In genomic region chr2:152939846-152940245, GRCm38 (mm10) we compare ENCODE assay signal across 9 mouse cellular contexts. TPM values are rescaled to one million over a fixed set of nuclear protein-coding genes. Genes with fewer than 3 reads are reported as not detected.
A peak's percentile ranks its signal among the peaks of the same experiment; 100 is the strongest.
DNase-seq lines count a peak whose midpoint lies in the region; ATAC-seq and TF ChIP-seq lines count a peak whose summit lies in the region.
"Had no signal": no experiment of that assay in that cellular context is flagged by ENCODE, and none has a peak within 500 bp of the region (broad histone marks: within the 10 kb centered on the region; RNA-seq: fewer than 3 reads in every experiment).

No protein-coding gene starts in this region.

- peak; percentile 80 for DNase-seq in intestine, embryonic 14.5 days (ENCODE audit: low spot score)
- peak; percentile 67 for DNase-seq in 3134 (ENCODE audit: extremely low read depth, insufficient read length, low spot score)
- peak; percentile 10 to 50 for DNase-seq in CD8-positive naive resting alpha-beta T cell, adult 2 months (ENCODE audit: low read depth in 2 of 2, low spot score in 2 of 2)
- DNase-seq in c-Kit-positive CD71-positive TER-119-positive erythroid progenitor cells, embryonic 14.5 days (ENCODE audit: low spot score): peak; percentile 40
- DNase-seq in liver, embryonic 14.5 days (ENCODE audit: low read depth in 3 of 3, low spot score in 3 of 3): no peak
- peak; percentile 53 for DNase-seq in testis, postnatal 14 days (ENCODE audit: low spot score)

- no peaks in the 10 kb centered on the region for H3K9me3 ChIP-seq in intestine, embryonic 14.5 days (ENCODE audit: control insufficient read depth, low read length)
- H3K9me3 ChIP-seq in intestine, embryonic 15.5 days: no peaks in the 10 kb centered on the region
- H3K9me3 ChIP-seq in liver, embryonic 14.5 days (ENCODE audit: control insufficient read depth, low read length): no peaks in the 10 kb centered on the region
- H3K9me3 ChIP-seq: limb, embryonic 13.5 days had no signal

- ATAC-seq in intestine, embryonic 14.5 days (replicated peaks; ENCODE audit: low FRiP score, low TSS enrichment, low read depth): no peak
- no peak for ATAC-seq in intestine, embryonic 15.5 days
- ATAC-seq in liver, embryonic 14.5 days (ENCODE audit: insufficient read depth): no peak
- no peak for ATAC-seq in erythroid progenitor cell, adult 5-6 weeks (replicated peaks; ENCODE audit: low FRiP score, poor library complexity, severe bottlenecking)

- H3K36me3 ChIP-seq in intestine, embryonic 14.5 days (ENCODE audit: control insufficient read depth, insufficient read depth, low read length): no peaks in the 10 kb centered on the region
- H3K36me3 ChIP-seq in intestine, embryonic 15.5 days: no peaks in the 10 kb centered on the region
- no peaks in the 10 kb centered on the region for H3K36me3 ChIP-seq in liver, embryonic 14.5 days (replicated peaks; ENCODE audit: control insufficient read depth, insufficient read depth, low read depth)
- H3K36me3 ChIP-seq: limb, embryonic 13.5 days had no signal

- H3K4me3 ChIP-seq in intestine, embryonic 14.5 days (ENCODE audit: low read depth, low read length): no peak overlapping the region
- no peak overlapping the region for H3K4me3 ChIP-seq in intestine, embryonic 15.5 days (replicated peaks)
- no peak overlapping the region for H3K4me3 ChIP-seq in liver, embryonic 14.5 days (ENCODE audit: insufficient read depth in 1 of 2, low read depth in 2 of 2, low read length in 2 of 2)
- H3K4me3 ChIP-seq: limb, embryonic 13.5 days had no signal

- no peak for TF ChIP-seq EP300 in liver, embryonic 14.5 days (IDR thresholded peaks at IDR 0.05; ENCODE audit: low read depth)

- TF ChIP-seq CTCF in liver, embryonic 14.5 days (IDR thresholded peaks at IDR 0.05; ENCODE audit: low read depth): peak; percentile 93

- H3K9ac ChIP-seq in intestine, embryonic 14.5 days (ENCODE audit: low read length): no peak overlapping the region
- H3K9ac ChIP-seq in intestine, embryonic 15.5 days: no peak overlapping the region
- no peak overlapping the region for H3K9ac ChIP-seq in liver, embryonic 14.5 days (replicated peaks)
- H3K9ac ChIP-seq: limb, embryonic 13.5 days had no signal

- no peak overlapping the region for H3K27ac ChIP-seq in intestine, embryonic 14.5 days (ENCODE audit: low read depth)
- no peak overlapping the region for H3K27ac ChIP-seq in intestine, embryonic 15.5 days
- no peak overlapping the region for H3K27ac ChIP-seq in liver, embryonic 14.5 days
- H3K27ac ChIP-seq: limb, embryonic 13.5 days had no signal

- no peaks in the 10 kb centered on the region for H3K4me1 ChIP-seq in intestine, embryonic 14.5 days (replicated peaks; ENCODE audit: control insufficient read depth, insufficient read depth, low read length)
- peaks cover 5% of the 10 kb centered on the region for H3K4me1 ChIP-seq in intestine, embryonic 15.5 days (replicated peaks)
- H3K4me1 ChIP-seq in liver, embryonic 14.5 days (replicated peaks; ENCODE audit: control insufficient read depth in 2 of 2, insufficient read depth in 2 of 2, low read length in 1 of 2): no peaks in the 10 kb centered on the region

- H3K4me2 ChIP-seq in intestine, embryonic 14.5 days (ENCODE audit: low read length): no peak overlapping the region
- H3K4me2 ChIP-seq in intestine, embryonic 15.5 days (replicated peaks): no peak overlapping the region
- no peak overlapping the region for H3K4me2 ChIP-seq in liver, embryonic 14.5 days (ENCODE audit: low read depth)
- H3K4me2 ChIP-seq: limb, embryonic 13.5 days had no signal

- 10% methylated on average over 4 of the region's 4 CpGs for WGBS in intestine, embryonic 14.5 days
- 11% methylated on average over 4 of the region's 4 CpGs for WGBS in intestine, embryonic 15.5 days
- WGBS in liver, embryonic 14.5 days (ENCODE audit: insufficient replicate concordance): 3% methylated on average over 4 of the region's 4 CpGs

- H3K27me3 ChIP-seq in intestine, embryonic 14.5 days (replicated peaks; ENCODE audit: control insufficient read depth, insufficient read depth, low read length): peaks cover 59% of the 10 kb centered on the region
- H3K27me3 ChIP-seq in intestine, embryonic 15.5 days (replicated peaks): peaks cover 58% of the 10 kb centered on the region
- H3K27me3 ChIP-seq in liver, embryonic 14.5 days (ENCODE audit: control insufficient read depth, insufficient read depth, low read length): peaks cover 33% of the 10 kb centered on the region

RNA-seq across cellular contexts. Expression of gene Foxs1, which starts 6.8 kb away (rescaled TPM):
- 2.2 and 2.5 TPM in 2 replicates for polyA plus RNA-seq in intestine, embryonic 14.5 days (2014; fragmentation: Nextera tagmentation; extraction: Ambion mirVana)
- 3.1 and 3.9 TPM in 2 replicates for polyA plus RNA-seq in intestine, embryonic 15.5 days (2015; fragmentation: Nextera tagmentation; extraction: Ambion mirVana)
- 0.08 and 0.18 TPM in 2 replicates for polyA plus RNA-seq in liver, embryonic 14.5 days (2012; rRNA removed)
- polyA plus RNA-seq in liver, embryonic 14.5 days (2014; fragmentation: Nextera tagmentation; extraction: Ambion mirVana): 0.08 and 0.10 TPM in 2 replicates
- total RNA-seq in erythroid progenitor cell, adult 5-6 weeks (2015; ENCODE audit: low replicate concordance): not detected in 2 replicates
- total RNA-seq in erythroid progenitor cell, adult 5-6 weeks (2017; ENCODE audit: low replicate concordance): not detected in 2 replicates

RNA-seq across cellular contexts. Expression of gene Dusp15, which starts 11.7 kb away (rescaled TPM):
- polyA plus RNA-seq in intestine, embryonic 14.5 days (2014; fragmentation: Nextera tagmentation; extraction: Ambion mirVana): 0.09 and 0.11 TPM in 2 replicates
- polyA plus RNA-seq in intestine, embryonic 15.5 days (2015; fragmentation: Nextera tagmentation; extraction: Ambion mirVana): 0.14 and 0.36 TPM in 2 replicates
- 0.02 and 0.05 TPM in 2 replicates for polyA plus RNA-seq in liver, embryonic 14.5 days (2012; rRNA removed)
- polyA plus RNA-seq in liver, embryonic 14.5 days (2014; fragmentation: Nextera tagmentation; extraction: Ambion mirVana): not detected in 2 replicates
- not detected in 2 replicates for total RNA-seq in erythroid progenitor cell, adult 5-6 weeks (2015; ENCODE audit: low replicate concordance)
- total RNA-seq in erythroid progenitor cell, adult 5-6 weeks (2017; ENCODE audit: low replicate concordance): not detected in 2 replicates

RNA-seq across cellular contexts. Expression of gene Ttll9, which starts 22.4 kb away (rescaled TPM):
- polyA plus RNA-seq in intestine, embryonic 14.5 days (2014; fragmentation: Nextera tagmentation; extraction: Ambion mirVana): 0.26 and 0.35 TPM in 2 replicates
- 0.18 TPM in 1 of 2 replicates, not detected in the other for polyA plus RNA-seq in intestine, embryonic 15.5 days (2015; fragmentation: Nextera tagmentation; extraction: Ambion mirVana)
- 0.05 and 0.11 TPM in 2 replicates for polyA plus RNA-seq in liver, embryonic 14.5 days (2012; rRNA removed)
- 0.08 and 0.18 TPM in 2 replicates for polyA plus RNA-seq in liver, embryonic 14.5 days (2014; fragmentation: Nextera tagmentation; extraction: Ambion mirVana)
- not detected in 2 replicates for total RNA-seq in erythroid progenitor cell, adult 5-6 weeks (2015; ENCODE audit: low replicate concordance)
- total RNA-seq in erythroid progenitor cell, adult 5-6 weeks (2017; ENCODE audit: low replicate concordance): not detected in 2 replicates

RNA-seq across cellular contexts. Expression of gene Mylk2, which starts 28.7 kb away (rescaled TPM):
- 0.09 TPM in 1 of 2 replicates, not detected in the other for polyA plus RNA-seq in intestine, embryonic 14.5 days (2014; fragmentation: Nextera tagmentation; extraction: Ambion mirVana)
- 0.06 TPM in 1 of 2 replicates, not detected in the other for polyA plus RNA-seq in intestine, embryonic 15.5 days (2015; fragmentation: Nextera tagmentation; extraction: Ambion mirVana)
- 0.02 TPM in 1 of 2 replicates, not detected in the other for polyA plus RNA-seq in liver, embryonic 14.5 days (2012; rRNA removed)
- polyA plus RNA-seq in liver, embryonic 14.5 days (2014; fragmentation: Nextera tagmentation; extraction: Ambion mirVana): not detected in 2 replicates
- not detected in 2 replicates for total RNA-seq in erythroid progenitor cell, adult 5-6 weeks (2015; ENCODE audit: low replicate concordance)
- total RNA-seq in erythroid progenitor cell, adult 5-6 weeks (2017; ENCODE audit: low replicate concordance): not detected in 2 replicates

Comparison
In these comparisons a context has a peak if more than half of its experiments do, and no peak if none do; other contexts are left out.
1. DNase-seq: peak in intestine, embryonic 14.5 days (single experiment), 3134 (single experiment), CD8-positive naive resting alpha-beta T cell, adult 2 months (2 of 2), c-Kit-positive CD71-positive TER-119-positive erythroid progenitor cells, embryonic 14.5 days (single experiment) and testis, postnatal 14 days (single experiment); none in liver, embryonic 14.5 days (0 of 3).